Mouse (Mus musculus) thymus, adult 2 months (tissue): ENCODE measurements around the gene Ephb2.

Experiments
- CTCF ChIP-seq: fragments of 200-500 bp; IDR thresholded peaks from 2 replicates; pipeline ENCODE4 v1.5.1; 2012; ENCODE audit warnings: mild to moderate bottlenecking, control low read depth, low read length, moderate library complexity, borderline replicate concordance; ENCODE audit not compliant: control insufficient read depth, poor library complexity, insufficient read depth; ENCODE audit errors: extremely low read depth
- POLR2A ChIP-seq: fragments of 200-500 bp; IDR thresholded peaks from 2 replicates; pipeline ENCODE4 v1.6.1; 2012; ENCODE audit warnings: mild to moderate bottlenecking, low read length, control low read depth, moderate library complexity; ENCODE audit not compliant: control insufficient read depth, poor library complexity, insufficient read depth; ENCODE audit errors: extremely low read depth

GRCm38 (mm10) chr4:136598268-136598876, 237.4 kb downstream of the Ephb2 start:
- TF ChIP-seq CTCF (no peak), POLR2A (no peak)
